Mouse (Mus musculus) hindbrain, embryonic 15.5 days (tissue): Measurements from ENCODE around the gene Larp7. TPM values are rescaled to one million over a fixed set of nuclear protein-coding genes. Genes with fewer than 3 reads are reported as not detected.
A peak's percentile ranks its signal among the peaks of the same experiment; 100 is the strongest.

Experiments used
- ATAC-seq: fragments of 200-750 bp; cut with Nextera tagmentation; 2 replicates; pipeline ENCODE4 v1.8.0; 2017; ENCODE audit warnings: low read depth, moderate number of reproducible peaks, moderate TSS enrichment; ENCODE audit not compliant: low FRiP score
- H3K27ac ChIP-seq: fragments of 300-500 bp; sonication (generic); replicated peaks from 2 replicates; pipeline ENCODE4 v1.5.1; 2015; ENCODE audit warnings: mild to moderate bottlenecking, inconsistent platforms
- H3K27me3 ChIP-seq: fragments of 300-500 bp; sonication (generic); 2 replicates; pipeline ENCODE4 v1.6.1; 2015; ENCODE audit warnings: control low read depth, inconsistent platforms
- H3K36me3 ChIP-seq: fragments of 300-500 bp; sonication (generic); 2 replicates; pipeline ENCODE4 v1.6.1; 2015; ENCODE audit warnings: control low read depth, inconsistent platforms
- H3K4me1 ChIP-seq: fragments of 300-500 bp; sonication (generic); replicated peaks from 2 replicates; pipeline ENCODE4 v1.6.1; 2015; ENCODE audit warnings: control low read depth, inconsistent platforms
- H3K4me2 ChIP-seq: fragments of 300-500 bp; sonication (generic); 2 replicates; pipeline ENCODE4 v1.6.1; 2015; ENCODE audit warnings: moderate library complexity, mild to moderate bottlenecking, inconsistent platforms
- H3K4me3 ChIP-seq: fragments of 300-500 bp; sonication (generic); 2 replicates; pipeline ENCODE4 v1.5.1; 2015; ENCODE audit warnings: mild to moderate bottlenecking, inconsistent platforms
- H3K9ac ChIP-seq: fragments of 300-500 bp; sonication (generic); 2 replicates; pipeline ENCODE4 v1.6.1; 2015; ENCODE audit warnings: inconsistent platforms
- H3K9me3 ChIP-seq: fragments of 300-500 bp; sonication (generic); 2 replicates; pipeline ENCODE4 v1.6.1; 2016; ENCODE audit warnings: control low read depth, inconsistent platforms
- WGBS: fragments of 180-500 bp; shearing (Covaris S2); methylation state at CpG from one replicate; pipeline ENCODE4 v1.1.7; 2015; 5-methylcytosine and 5-hydroxymethylcytosine counted together
- microRNA counts: library from miRNA; unstranded; fragments of <30 nt; microRNA quantifications from one replicate; lab custom pipeline; 2016
- microRNA-seq: library from miRNA; unstranded; fragments of <30 nt; microRNA quantifications from one replicate; pipeline ENCODE4, GENCODE M21; 2016
- polyA plus RNA-seq: library from polyadenylated mRNA; unstranded; fragments of >200 nt; fragmentation: Nextera tagmentation; extraction: Ambion mirVana; gene quantifications from 2 replicates; pipeline ENCODE4 v1.2.1, GENCODE M21; 2015

The Larp7 gene
- polyA plus RNA-seq, 1 experiment from 2014 or later, result 27.5 TPM

GRCm38 (mm10) chr3:127507878-127508783 is 45.0 kb downstream of the Larp7 start:
- no peak for ATAC-seq
- Histone ChIP-seq H3K4me1 (no peaks in the 10 kb centered on the region), H3K36me3 (no peaks in the 10 kb centered on the region), H3K27me3 (no peaks in the 10 kb centered on the region), H3K9ac (no peak overlapping the region), H3K4me3 (no peak overlapping the region), H3K9me3 (no peaks in the 10 kb centered on the region), H3K4me2 (no peak overlapping the region), H3K27ac (no peak overlapping the region)
- WGBS, result 72% methylated on average over 15 of the region's 15 CpGs

DNA sequence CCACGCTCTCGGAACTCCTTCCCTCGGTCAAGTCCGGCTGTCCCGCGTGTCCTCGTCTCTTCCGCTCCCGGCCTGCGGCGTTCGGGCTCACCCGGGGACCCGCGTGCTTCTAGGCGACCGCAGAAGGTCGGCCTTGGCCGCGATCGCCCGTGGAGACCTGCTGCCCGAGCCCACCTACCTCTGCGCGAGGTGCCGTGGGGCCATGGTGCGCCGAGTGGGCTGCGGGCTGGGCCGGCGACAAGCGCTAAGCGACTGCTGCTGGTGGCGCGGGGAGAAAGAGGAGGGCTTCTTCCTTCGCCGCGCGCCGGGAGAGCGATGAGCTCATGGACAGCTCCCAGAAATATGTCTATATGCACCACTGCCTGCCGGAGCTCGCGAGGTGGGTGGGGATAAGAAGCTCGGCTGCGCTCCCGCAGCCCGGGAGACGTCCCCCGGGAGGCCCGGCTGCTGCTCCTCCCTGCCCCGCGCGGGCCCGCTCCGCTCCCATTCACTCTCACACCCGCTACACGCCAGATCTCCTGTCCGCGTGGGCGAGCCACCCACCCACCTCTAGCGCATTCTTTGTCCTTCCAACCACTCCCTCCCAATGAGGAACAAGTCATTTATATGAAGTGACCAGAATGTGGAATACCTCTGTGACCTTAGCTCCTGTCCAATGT is 54.3 kb downstream of the Larp7 start, which contains the start of gene Ank2:
Ank2 (minus strand) TSS at position 609 of the 659 bp plus-strand sequence.
- ATAC-seq, result peak; percentile 78
- peaks cover 17% of the 10 kb centered on the region for H3K4me1 ChIP-seq
- peaks cover 3% of the 10 kb centered on the region; the same call in 1 of the 2 replicates for H3K27me3 ChIP-seq
- H3K36me3 ChIP-seq, result no peaks in the 10 kb centered on the region
- H3K9ac ChIP-seq, result peak within 1 kb of the TSS; percentile 90
- WGBS, result under 1% methylated on average over 56 of the region's 62 CpGs
- H3K4me2 ChIP-seq, result peak within 1 kb of the TSS; percentile 99
- peak within 1 kb of the TSS; percentile 84 for H3K4me3 ChIP-seq
- no peaks in the 10 kb centered on the region for H3K9me3 ChIP-seq
- peak within 1 kb of the TSS; percentile 82 for H3K27ac ChIP-seq

GRCm38 (mm10) chr3:127498197-127498741 is 54.9 kb downstream of the Larp7 start:
- Histone ChIP-seq H3K4me3 (peak overlapping the region; percentile 84), H3K27ac (peak overlapping the region; percentile 82), H3K9me3 (no peaks in the 10 kb centered on the region), H3K4me2 (peak overlapping the region; percentile 99), H3K36me3 (no peaks in the 10 kb centered on the region), H3K9ac (peak overlapping the region; percentile 90), H3K27me3 (peaks cover 3% of the 10 kb centered on the region; the same call in 1 of the 2 replicates), H3K4me1 (peaks cover 17% of the 10 kb centered on the region)
- under 1% methylated on average over 20 of the region's 23 CpGs for WGBS
- peak; percentile 89 for ATAC-seq

- H3K27me3 ChIP-seq, result no peaks in the 10 kb centered on the region
- ATAC-seq, result no peak
- WGBS, result 92% methylated on average over 3 of the region's 3 CpGs
- H3K4me2 ChIP-seq, result no peak overlapping the region
- peaks cover 4% of the 10 kb centered on the region for H3K4me1 ChIP-seq
- no peak overlapping the region for H3K27ac ChIP-seq
- H3K4me3 ChIP-seq, result no peak overlapping the region
- H3K9ac ChIP-seq, result no peak overlapping the region
- no peaks in the 10 kb centered on the region for H3K36me3 ChIP-seq
- H3K9me3 ChIP-seq, result no peaks in the 10 kb centered on the region
Observed at GRCm38 (mm10) chr3:127492663-127493062, 60.5 kb downstream of the Larp7 start.

GRCm38 (mm10) chr3:127487302-127487701 is 65.8 kb downstream of the Larp7 start:
- Histone ChIP-seq H3K27me3 (no peaks in the 10 kb centered on the region), H3K27ac (no peak overlapping the region), H3K4me1 (peaks cover 4% of the 10 kb centered on the region; the same call in 1 of the 2 replicates), H3K4me3 (no peak overlapping the region), H3K9me3 (no peaks in the 10 kb centered on the region), H3K36me3 (no peaks in the 10 kb centered on the region), H3K9ac (no peak overlapping the region), H3K4me2 (no peak overlapping the region)
- no peak for ATAC-seq
- 52% methylated on average over 7 of the region's 7 CpGs for WGBS

MicroRNA genes within 50 kb of the gene (microRNA counts, 519-probe panel; counts per million panel counts)
- microRNA mmu-miR-302a (lab: Ali Mortazavi, UCI), result not detected
- not detected for microRNA mmu-miR-302b (lab: Ali Mortazavi, UCI)
- not detected for microRNA mmu-miR-302c (lab: Ali Mortazavi, UCI)
- 1,993 counts per million, percentile 18 among the panel's probes with 10 or more counts for microRNA mmu-miR-302d (lab: Ali Mortazavi, UCI)
- 2,550 counts per million, percentile 42 among the panel's probes with 10 or more counts for microRNA mmu-miR-367 (lab: Ali Mortazavi, UCI)

Small RNA genes within 50 kb of the gene (microRNA-seq; reads per million reads assigned to microRNA genes)
- 390 reads per million, percentile 68 among the genes with 10 or more reads in this experiment for gene Mir302a
- 258 reads per million, percentile 63 among the genes with 10 or more reads in this experiment for gene Mir302b
- gene Mir302c, result 40.5 reads per million, percentile 40 among the genes with 10 or more reads in this experiment
- gene Mir302d, result 333 reads per million, percentile 67 among the genes with 10 or more reads in this experiment
- gene Mir367, result not detected

Other genes with a start within 250 kb of the Larp7 start
- gene Ank2, start 54.0 kb downstream of the Larp7 start, polyA plus RNA-seq, result 157 and 193 TPM in 2 replicates
- 4.2 and 4.5 TPM in 2 replicates for gene Zgrf1, start 140 bp upstream of the Larp7 start, polyA plus RNA-seq
- gene Neurog2, start 79.8 kb upstream of the Larp7 start, polyA plus RNA-seq, result 6.7 and 17.7 TPM in 2 replicates
- gene Alpk1, start 227.2 kb upstream of the Larp7 start, polyA plus RNA-seq, result 0.68 and 0.71 TPM in 2 replicates
- gene Tifa, start 236.5 kb upstream of the Larp7 start, polyA plus RNA-seq, result 2.9 and 3.9 TPM in 2 replicates